Mouse (Mus musculus) splenic B cell, adult 2 months (primary cell): ENCODE data around the gene Sh3bp2.
A peak's percentile ranks its signal among the peaks of the same experiment; 100 is the strongest.

Experiments
- DNase-seq: peaks from one replicate; pipeline ENCODE4 v3.0.0-alpha.2; 2011; ENCODE audit warnings: low read depth, low spot score
- H3K27me3 ChIP-seq: 2 replicates; pipeline ENCODE4 v1.6.1; 2012; ENCODE audit warnings: mild to moderate bottlenecking, low read length, moderate library complexity, mixed read lengths; ENCODE audit not compliant: control insufficient read depth, poor library complexity, insufficient read depth, severe bottlenecking
- H3K36me3 ChIP-seq: 2 replicates; pipeline ENCODE4 v1.6.1; 2012; ENCODE audit warnings: mild to moderate bottlenecking, low read length, moderate library complexity, mixed read lengths; ENCODE audit not compliant: control insufficient read depth, poor library complexity, insufficient read depth, severe bottlenecking

The Sh3bp2 gene

DNA sequence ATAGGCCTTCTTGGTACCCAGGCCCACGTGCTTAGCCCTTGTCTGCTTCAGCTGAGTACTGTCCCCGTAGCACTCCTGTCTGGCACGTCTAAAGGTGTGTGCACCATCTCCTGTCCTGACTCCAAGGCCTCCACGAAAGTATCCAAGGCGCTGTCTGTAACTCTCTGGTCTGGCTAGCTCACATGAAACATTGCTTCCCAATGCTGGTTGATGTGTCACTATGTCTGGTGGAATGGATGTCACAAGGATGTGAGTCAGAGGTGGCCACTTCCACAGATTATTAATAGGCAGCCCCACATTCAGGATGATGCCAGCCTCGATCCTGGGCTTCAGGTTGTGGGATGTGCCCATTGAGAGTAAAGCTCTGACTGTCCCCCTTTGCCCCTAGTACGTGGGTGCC is 10.2 kb downstream of the Sh3bp2 start:
- Histone ChIP-seq H3K27me3 (no peaks in the 10 kb centered on the region), H3K36me3 (peaks cover 4% of the 10 kb centered on the region)
- no peak for DNase-seq

DNA sequence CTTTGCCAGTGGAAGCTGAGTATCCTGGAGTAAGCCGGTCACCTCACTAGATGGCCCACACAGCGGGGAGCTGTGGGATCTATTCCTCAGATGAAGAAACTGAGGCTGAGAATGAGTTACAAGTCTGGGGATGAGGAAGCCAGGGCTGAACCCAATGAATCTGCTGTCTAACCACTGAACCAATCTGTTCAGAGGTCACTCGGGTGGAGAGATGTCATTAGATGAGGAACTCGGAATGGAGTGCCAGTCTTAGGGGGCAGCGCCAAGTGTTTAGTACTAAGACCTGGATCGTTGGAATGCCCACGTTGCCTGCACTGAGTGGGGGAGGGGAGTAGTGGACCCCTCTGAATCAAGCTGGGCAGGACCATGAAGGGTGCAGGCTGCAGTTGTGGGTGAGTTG is 12.4 kb downstream of the Sh3bp2 start:
- DNase-seq, result no peak
- Histone ChIP-seq H3K27me3 (no peaks in the 10 kb centered on the region), H3K36me3 (peaks cover 4% of the 10 kb centered on the region; the same call in 1 of the 2 replicates)

DNA sequence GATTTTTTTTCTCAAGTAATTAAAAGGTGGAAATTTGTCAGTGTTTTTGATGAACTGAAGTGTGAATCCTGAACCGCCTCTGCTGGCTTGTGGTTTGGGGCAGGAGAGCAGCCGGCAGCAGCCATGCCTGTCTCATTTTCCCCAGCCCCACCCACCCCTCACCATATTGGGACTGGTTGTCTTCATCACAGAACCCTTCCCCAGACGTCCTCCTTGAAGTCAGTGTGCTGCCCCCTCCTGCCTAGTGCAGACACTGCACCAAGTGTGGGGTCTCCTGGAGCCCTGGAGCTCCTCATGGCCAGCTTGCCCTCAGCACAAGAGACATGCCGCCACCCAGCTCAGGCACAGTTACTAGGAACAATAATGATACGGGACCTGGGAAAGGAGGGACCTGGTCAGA is 12.9 kb downstream of the Sh3bp2 start:
- peaks cover 2% of the 10 kb centered on the region; the same call in 1 of the 2 replicates for H3K36me3 ChIP-seq
- H3K27me3 ChIP-seq, result no peaks in the 10 kb centered on the region
- peak; percentile 88 for DNase-seq

DNA sequence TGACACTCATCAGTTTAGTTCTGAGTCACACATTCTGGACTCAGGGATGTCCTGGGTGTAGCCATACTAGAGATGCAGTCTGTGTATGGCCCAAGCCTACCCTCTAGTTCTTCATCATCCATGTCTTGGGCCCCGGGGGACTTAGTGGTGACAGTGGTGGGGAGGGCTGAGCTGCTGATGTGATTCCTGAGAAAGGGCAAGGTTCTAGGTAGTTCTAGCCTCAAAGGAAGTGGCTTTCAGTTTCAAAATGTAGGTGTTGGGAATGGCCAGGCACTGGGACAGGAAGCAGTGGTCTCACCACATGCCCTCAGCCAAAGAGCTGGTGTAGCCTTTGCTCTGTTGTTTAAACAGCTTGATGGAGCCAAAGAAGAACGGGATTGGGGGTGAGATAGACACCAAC is 13.5 kb downstream of the Sh3bp2 start:
- peak; percentile 47 for DNase-seq
- Histone ChIP-seq H3K36me3 (no peaks in the 10 kb centered on the region; the same call in 1 of the 2 replicates), H3K27me3 (no peaks in the 10 kb centered on the region)

DNA sequence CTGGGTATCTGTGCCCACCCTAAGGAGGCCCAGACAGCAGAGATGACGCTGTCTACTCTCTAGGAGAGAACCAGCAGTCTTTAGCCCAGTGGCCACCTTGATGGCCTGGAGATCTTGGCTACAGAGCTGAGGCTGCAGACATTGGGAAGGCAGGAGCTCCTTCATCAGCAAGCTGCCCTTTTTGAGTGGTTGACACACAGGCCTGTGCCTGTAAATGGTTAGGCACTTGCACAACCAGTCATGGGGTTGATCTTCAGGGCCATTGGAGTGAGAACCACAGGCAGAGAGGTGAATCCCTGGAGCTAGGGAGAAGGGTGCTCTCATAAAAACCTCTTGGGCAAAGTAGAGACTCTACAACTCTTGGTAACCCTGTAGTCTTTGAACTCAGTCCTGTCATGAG is 16.5 kb downstream of the Sh3bp2 start:
- Histone ChIP-seq H3K36me3 (no peaks in the 10 kb centered on the region; the same call in none of the 2 replicates), H3K27me3 (no peaks in the 10 kb centered on the region)
- no peak for DNase-seq

DNA sequence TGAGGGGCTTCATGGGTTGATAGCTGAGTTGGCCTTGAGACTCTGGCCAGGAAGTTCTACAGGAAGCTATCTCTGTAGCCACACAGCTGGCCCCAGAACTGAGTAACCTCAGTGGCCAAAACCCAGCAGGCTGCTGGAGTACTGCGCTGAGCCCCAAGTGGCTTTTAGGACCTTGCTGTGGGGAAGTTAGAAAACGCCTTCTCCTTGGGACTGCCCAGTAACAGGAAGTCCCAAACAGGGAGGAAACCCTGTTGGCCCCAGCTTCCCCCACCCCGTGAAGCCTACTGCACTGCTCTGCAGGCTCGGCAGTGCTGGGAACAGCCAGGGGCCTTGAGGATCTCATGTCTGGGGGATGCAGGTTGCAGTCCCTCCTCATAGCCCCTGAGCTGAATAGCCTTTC is 17.5 kb downstream of the Sh3bp2 start:
- Histone ChIP-seq H3K27me3 (no peaks in the 10 kb centered on the region), H3K36me3 (peaks cover 2% of the 10 kb centered on the region)
- peak; percentile 59 for DNase-seq

DNA sequence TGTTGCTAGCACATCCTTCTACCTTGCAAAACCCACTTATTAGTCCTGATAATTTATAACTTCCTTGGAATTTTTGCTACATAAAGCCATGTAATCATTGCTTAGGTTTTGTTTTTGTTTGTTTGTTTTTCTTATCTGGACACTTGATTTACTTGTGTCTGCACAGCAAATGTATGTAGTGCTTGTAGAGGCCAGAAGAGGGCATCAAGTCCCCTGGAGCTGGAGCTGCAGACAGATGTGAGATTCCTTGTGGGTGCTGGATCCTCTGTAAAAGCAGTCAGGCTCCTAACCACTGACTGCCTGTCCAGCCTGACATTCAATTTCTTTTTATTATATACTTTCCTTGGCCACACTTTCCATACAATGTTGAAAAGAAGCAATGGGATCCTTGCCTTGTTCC is 21.8 kb downstream of the Sh3bp2 start:
- no peaks in the 10 kb centered on the region for H3K27me3 ChIP-seq
- peak; percentile 66 for DNase-seq
- peaks cover 6% of the 10 kb centered on the region for H3K36me3 ChIP-seq

DNA sequence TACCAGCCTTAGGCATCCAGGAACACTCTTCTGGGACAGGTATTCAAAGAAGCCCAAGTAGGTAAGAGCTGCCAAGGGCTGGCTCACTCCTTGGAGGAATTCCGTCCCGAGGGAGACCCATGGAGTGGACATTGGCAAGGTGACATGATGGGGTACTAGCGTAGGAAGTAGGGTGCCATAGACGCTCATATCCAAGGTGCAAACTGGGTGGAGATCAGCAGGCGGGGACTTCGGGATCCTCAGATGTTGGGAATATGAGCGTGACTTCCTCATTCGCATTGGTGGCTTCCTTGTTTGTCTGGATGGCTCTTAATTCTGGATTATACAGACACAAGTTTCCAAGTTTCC is 23.5 kb downstream of the Sh3bp2 start:
- Histone ChIP-seq H3K36me3 (peaks cover 8% of the 10 kb centered on the region), H3K27me3 (no peaks in the 10 kb centered on the region)
- no peak for DNase-seq

DNA sequence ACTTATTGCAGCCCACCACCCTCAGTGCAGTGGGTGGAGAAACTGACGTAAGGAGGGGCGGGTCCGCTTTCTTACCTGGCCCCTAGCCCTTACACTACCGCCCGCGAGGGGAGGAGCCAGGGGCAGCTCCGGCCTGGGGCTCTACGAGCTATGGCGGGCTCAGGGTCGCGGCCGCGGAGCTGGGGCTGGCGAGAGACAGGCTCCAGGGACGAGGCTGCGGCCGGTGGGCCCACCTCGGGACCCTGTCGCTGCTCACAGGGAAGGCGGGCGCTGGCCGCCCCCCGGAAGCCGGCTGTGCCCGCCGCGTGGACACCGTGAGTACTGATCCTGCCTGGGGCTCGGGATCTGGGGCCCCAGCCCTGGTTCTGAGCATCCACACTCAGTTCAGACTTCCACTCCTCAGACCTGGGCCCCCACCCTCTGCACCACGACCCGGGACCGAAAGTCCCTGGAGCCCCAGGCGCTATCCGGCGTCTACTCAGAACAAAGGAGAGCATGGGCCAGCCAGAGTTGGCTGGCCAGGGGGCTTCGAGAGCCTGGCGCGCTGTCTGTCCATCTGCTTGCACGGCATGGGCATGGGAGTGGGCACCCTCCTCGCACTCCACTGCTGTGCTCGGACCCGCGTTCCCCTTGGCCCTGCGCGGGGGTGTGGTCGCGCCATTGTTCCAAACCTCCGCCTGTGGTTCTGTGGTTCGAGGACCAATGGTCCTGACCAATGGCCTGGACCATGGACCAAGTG is 24.0 kb downstream of the Sh3bp2 start:
- peak; percentile 17 for DNase-seq
- H3K36me3 ChIP-seq, result peaks cover 8% of the 10 kb centered on the region
- no peaks in the 10 kb centered on the region for H3K27me3 ChIP-seq

DNA sequence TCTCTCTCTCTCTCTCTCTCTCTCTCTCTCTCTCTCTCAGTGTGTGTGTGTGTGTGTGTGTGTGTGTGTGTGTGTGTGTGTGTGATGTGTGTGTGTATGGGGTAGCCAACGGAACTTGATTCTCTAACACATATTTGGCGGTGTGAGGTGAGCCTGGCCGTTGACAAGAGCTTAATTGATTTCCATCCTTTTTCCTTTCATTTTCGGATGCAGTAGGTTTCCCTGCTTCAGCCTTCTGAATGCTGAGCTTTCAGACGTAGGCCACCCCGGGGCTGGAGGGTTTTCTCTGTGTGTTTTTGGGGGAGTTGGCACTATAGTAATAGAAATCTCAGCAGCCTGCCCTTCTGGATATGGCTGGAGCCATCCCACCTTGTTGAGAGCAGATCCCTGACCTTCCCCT is 24.6 kb downstream of the Sh3bp2 start:
- peaks cover 8% of the 10 kb centered on the region for H3K36me3 ChIP-seq
- no peaks in the 10 kb centered on the region for H3K27me3 ChIP-seq
- no peak for DNase-seq

DNA sequence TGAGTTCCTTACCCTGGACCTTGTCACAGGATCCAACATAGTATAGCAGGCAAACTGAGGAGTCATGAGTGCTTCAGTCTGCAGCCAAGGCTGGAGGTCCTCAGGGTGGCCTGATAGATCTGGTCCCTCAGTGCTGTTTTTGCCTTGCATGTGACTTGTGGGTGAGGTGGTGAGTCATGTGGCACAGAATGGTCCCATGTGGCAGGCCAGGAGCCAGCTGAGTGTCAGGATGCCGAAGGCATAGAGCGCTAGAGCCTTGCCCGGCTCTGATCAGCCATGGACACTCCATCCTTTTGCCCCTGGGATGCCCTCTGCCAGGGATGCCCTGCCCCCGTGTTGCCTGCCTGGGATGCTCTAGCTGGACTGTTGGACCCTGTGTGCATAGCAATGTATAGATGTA is 26.2 kb downstream of the Sh3bp2 start:
- peaks cover 17% of the 10 kb centered on the region for H3K36me3 ChIP-seq
- no peaks in the 10 kb centered on the region for H3K27me3 ChIP-seq
- no peak for DNase-seq

DNA sequence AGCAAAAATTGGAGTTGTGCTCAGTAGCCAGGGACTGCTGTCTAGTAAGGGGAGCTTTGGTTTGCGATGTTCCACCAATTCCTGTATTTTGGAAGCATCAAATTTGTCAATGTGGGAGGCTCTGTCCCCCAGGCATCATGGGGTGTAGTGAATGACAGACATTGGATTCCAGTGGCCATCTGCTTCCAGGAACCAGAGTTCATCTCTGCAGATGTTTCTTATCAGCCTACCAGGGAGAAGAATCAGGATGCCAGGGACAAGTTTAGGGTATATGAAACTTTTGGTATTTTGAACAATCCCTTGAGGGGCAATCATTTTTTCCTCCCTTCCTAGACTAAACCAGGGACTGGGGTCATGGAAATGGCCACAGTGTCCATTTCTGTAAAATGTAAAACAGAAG is 38.2 kb downstream of the Sh3bp2 start:
- peaks cover 14% of the 10 kb centered on the region for H3K36me3 ChIP-seq
- DNase-seq, result no peak
- H3K27me3 ChIP-seq, result no peaks in the 10 kb centered on the region

DNA sequence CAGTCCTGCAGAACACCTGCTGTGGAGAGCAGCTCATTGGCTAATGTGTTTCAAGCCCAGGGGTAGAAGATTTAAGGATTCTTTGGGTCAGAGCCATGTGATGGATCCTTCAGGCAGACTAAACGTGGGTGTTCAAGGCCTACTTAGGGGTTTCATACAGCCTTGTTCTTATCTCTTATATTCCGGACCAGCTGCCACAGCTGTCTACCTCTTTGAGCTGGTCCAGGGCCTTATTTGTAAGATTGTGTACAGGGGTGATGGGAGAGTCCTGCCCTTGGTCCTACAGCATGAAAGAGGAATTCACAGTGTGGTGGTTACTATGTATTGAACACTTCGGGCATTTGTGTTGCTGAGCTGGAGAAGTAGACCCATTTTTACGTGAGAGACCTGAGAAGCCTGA is 38.7 kb downstream of the Sh3bp2 start:
- H3K36me3 ChIP-seq, result peaks cover 14% of the 10 kb centered on the region
- H3K27me3 ChIP-seq, result no peaks in the 10 kb centered on the region
- DNase-seq, result no peak

DNA sequence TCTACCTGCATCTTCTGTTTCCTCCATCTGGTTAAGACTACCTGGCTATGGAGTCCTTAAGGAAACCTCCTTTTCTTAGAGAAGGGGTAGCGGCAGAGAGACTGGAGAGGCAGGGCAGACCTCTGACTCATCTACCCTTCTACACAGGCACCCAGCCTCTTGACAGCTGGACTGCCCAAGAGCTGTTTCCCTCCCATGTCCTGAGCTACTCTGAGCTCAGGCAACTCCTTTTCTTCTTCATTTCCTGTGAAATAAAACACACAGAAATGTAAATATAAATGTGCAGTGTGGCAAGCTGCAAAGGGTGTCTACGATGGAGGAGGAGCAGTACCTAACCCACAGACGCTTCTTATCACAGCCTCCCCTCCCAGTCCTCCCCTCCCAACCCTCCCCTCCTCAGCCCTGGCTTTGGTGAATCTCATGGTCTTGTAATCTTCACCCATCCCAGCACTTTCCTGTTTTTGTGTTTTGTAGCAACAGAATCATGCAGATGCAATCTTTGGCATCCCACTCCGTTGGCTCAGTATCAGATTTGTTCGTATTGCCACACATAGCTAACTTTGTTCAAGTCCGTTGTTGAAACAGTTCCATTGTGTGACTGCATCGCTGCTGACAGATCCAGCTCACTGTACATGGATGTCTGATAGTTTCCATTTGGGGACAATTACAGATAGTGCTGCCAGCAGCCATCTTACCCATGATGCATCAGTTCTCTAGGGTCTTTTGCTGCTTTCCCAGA is 40.1 kb downstream of the Sh3bp2 start:
- no peak for DNase-seq
- Histone ChIP-seq H3K27me3 (no peaks in the 10 kb centered on the region), H3K36me3 (peaks cover 6% of the 10 kb centered on the region; the same call in 1 of the 2 replicates)

DNA sequence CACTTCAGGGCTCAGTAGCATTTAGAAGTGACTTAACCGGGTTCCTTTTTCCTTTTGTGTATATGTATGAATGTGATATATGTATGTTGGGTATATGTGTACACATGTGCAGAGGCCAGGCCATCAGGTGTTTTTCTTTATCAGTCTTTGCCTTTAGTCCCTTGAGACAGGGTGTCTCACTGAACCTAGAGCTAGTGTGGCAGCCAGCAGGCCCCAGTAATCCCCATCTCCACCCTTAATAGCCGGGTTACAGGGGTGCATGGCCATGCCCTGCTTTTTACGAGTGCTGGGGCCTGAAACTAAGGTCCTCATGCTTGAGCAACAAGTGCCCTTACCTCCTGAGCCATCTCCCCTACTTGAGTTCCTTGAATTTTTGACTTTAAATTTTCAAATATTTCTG is 45.9 kb downstream of the Sh3bp2 start:
- no peak for DNase-seq
- H3K27me3 ChIP-seq, result no peaks in the 10 kb centered on the region
- H3K36me3 ChIP-seq, result no peaks in the 10 kb centered on the region
